Mouse (Mus musculus) lung, postnatal 0 days (tissue): ENCODE results near the gene Meiob. TPM values are rescaled to one million over a fixed set of nuclear protein-coding genes. Genes with fewer than 3 reads are reported as not detected.

Source experiments
- ATAC-seq: fragments of 200-750 bp; cut with Nextera tagmentation; 2 replicates; pipeline ENCODE4 v1.8.0; 2017; ENCODE audit warnings: moderate library complexity
- DNase-seq: peaks from one replicate; pipeline ENCODE4 v3.0.0-alpha.2; 2016; ENCODE audit warnings: low spot score
- H3K27ac ChIP-seq: fragments of 300-500 bp; sonication (generic); 2 replicates; pipeline ENCODE4 v1.5.1; 2014; ENCODE audit warnings: antibody characterized with exemption, mild to moderate bottlenecking, low read length, mixed read lengths
- H3K27me3 ChIP-seq: fragments of 300-500 bp; sonication (generic); replicated peaks from 2 replicates; pipeline ENCODE4 v1.6.1; 2014; ENCODE audit warnings: low read length, mixed read lengths; ENCODE audit not compliant: insufficient read depth
- H3K36me3 ChIP-seq: fragments of 300-500 bp; sonication (generic); 2 replicates; pipeline ENCODE4 v1.6.1; 2014; ENCODE audit warnings: low read length, mixed read lengths; ENCODE audit not compliant: insufficient read depth
- H3K4me1 ChIP-seq: fragments of 300-500 bp; sonication (generic); 2 replicates; pipeline ENCODE4 v1.6.1; 2014; ENCODE audit warnings: antibody characterized with exemption, low read depth, low read length, mixed read lengths; ENCODE audit not compliant: insufficient read depth
- H3K4me2 ChIP-seq: fragments of 300-500 bp; sonication (generic); replicated peaks from 2 replicates; pipeline ENCODE4 v1.6.1; 2014; ENCODE audit warnings: low read depth, mild to moderate bottlenecking, low read length, moderate library complexity, mixed read lengths
- H3K4me3 ChIP-seq: fragments of 300-500 bp; sonication (generic); 2 replicates; pipeline ENCODE4 v1.5.1; 2014; ENCODE audit warnings: low read depth, low read length
- H3K9ac ChIP-seq: fragments of 300-500 bp; sonication (generic); replicated peaks from 2 replicates; pipeline ENCODE4 v1.6.1; 2014; ENCODE audit warnings: low read depth, mild to moderate bottlenecking
- H3K9me3 ChIP-seq: fragments of 300-500 bp; sonication (generic); 2 replicates; pipeline ENCODE4 v1.6.1; 2016; ENCODE audit warnings: low read length, mixed read lengths
- CTCF ChIP-seq: IDR thresholded peaks from 2 replicates; pipeline ENCODE4 v1.5.1; 2016; ENCODE audit warnings: antibody characterized with exemption, mild to moderate bottlenecking
- EP300 ChIP-seq: IDR thresholded peaks from 2 replicates; pipeline ENCODE4 v1.6.1; 2016; ENCODE audit warnings: antibody characterized with exemption, mild to moderate bottlenecking, control low read depth
- WGBS: fragments of 180-500 bp; shearing (Covaris S2); extraction: QIAGEN DNeasy Blood & Tissue Kit; methylation state at CpG from one replicate; pipeline ENCODE4 v1.1.7; 2014; 5-methylcytosine and 5-hydroxymethylcytosine counted together
- polyA plus RNA-seq: library from polyadenylated mRNA; unstranded; fragments of >200 nt; fragmentation: Nextera tagmentation; extraction: Ambion mirVana; gene quantifications from 2 replicates; pipeline ENCODE4 v1.2.1, GENCODE M21; 2015

Meiob gene
- polyA plus RNA-seq, 1 experiment from 2014 or later = not detected

DNA sequence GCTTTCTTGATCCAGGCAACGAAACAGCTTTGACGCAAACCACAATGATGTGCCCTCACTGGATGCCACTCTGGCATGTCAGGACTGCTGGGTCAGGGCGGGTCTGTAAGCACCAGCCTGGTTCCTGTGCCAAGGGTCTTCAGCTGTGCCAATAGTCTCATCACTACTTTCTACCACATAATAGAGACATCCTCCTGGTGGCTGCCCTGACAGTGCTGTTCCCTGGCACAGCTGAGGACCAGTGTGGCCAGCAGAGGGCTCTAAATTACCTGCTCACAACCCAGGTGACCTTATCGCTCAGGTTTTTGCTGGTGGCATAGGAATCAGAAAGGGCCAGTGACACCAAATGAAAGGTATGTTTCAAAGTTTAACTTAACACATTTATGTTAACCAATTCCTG lies 37.0 kb downstream of the Meiob start:
- no peak for TF ChIP-seq EP300
- peak; percentile 69 for TF ChIP-seq CTCF
- Histone ChIP-seq H3K9me3 (no peaks in the 10 kb centered on the region), H3K27ac (no peak overlapping the region), H3K36me3 (no peaks in the 10 kb centered on the region), H3K4me2 (no peak overlapping the region), H3K4me1 (no peaks in the 10 kb centered on the region), H3K27me3 (no peaks in the 10 kb centered on the region), H3K9ac (no peak overlapping the region), H3K4me3 (no peak overlapping the region)
- WGBS = 46% methylated on average over 4 of the region's 4 CpGs
- no peak for ATAC-seq
- peak; percentile 39 for DNase-seq

DNA sequence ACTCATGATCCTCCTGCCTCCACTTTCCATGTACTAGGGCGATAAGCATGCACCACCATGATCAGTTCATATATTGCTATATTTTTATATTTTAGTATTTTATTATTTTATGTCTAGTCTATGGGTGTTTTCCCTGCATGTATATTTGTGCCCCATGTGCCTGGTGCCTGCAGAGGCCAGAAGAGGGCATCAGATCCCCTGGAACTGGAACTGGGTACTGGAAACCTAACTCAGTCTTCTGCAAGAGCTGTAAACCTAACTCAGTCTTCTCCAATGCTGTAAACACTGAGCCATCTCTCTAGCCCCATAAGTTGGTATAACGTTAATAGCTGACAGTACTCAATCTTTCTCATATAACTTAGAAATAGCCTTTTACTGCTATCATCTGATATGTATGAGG lies 38.5 kb downstream of the Meiob start:
- Histone ChIP-seq H3K9ac (no peak overlapping the region), H3K4me3 (no peak overlapping the region), H3K27ac (no peak overlapping the region), H3K36me3 (no peaks in the 10 kb centered on the region), H3K9me3 (no peaks in the 10 kb centered on the region), H3K4me1 (no peaks in the 10 kb centered on the region), H3K4me2 (no peak overlapping the region), H3K27me3 (no peaks in the 10 kb centered on the region)
- no peak for TF ChIP-seq EP300
- peak; percentile 44 for TF ChIP-seq CTCF
- ATAC-seq = no peak
- no peak for DNase-seq
- 58% methylated on average over 2 of the region's 2 CpGs for WGBS

DNA sequence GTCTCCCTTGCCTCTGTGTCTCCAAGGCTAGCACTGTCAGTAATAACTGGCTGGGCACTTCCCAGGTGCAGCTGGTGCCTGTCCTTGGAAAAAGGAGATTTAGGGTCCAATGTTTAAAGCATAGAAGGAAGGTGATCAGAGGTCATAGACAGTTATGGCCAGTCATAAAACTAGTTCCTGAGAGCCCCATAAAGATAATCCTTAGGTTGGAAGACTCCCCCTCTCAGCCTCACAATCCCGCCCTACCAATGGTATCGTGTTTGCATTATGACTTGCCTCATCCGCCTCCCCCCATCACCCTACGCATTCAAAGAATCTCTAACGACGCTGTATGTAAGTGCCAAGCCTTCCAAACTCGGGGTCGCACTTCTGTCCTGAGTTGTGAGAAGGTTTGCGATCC lies 40.4 kb downstream of the Meiob start:
- Histone ChIP-seq H3K9me3 (no peaks in the 10 kb centered on the region), H3K4me1 (0 out of 2 replicates have a peak, but pooled peaks cover 2% of the 10 kb centered on the region), H3K9ac (no peak overlapping the region), H3K4me2 (no peak overlapping the region), H3K4me3 (no peak overlapping the region), H3K27ac (no peak overlapping the region), H3K36me3 (no peaks in the 10 kb centered on the region), H3K27me3 (no peaks in the 10 kb centered on the region)
- TF ChIP-seq EP300 = no peak
- no peak for TF ChIP-seq CTCF
- WGBS = 44% methylated on average over 9 of the region's 9 CpGs
- DNase-seq = no peak
- no peak for ATAC-seq

DNA sequence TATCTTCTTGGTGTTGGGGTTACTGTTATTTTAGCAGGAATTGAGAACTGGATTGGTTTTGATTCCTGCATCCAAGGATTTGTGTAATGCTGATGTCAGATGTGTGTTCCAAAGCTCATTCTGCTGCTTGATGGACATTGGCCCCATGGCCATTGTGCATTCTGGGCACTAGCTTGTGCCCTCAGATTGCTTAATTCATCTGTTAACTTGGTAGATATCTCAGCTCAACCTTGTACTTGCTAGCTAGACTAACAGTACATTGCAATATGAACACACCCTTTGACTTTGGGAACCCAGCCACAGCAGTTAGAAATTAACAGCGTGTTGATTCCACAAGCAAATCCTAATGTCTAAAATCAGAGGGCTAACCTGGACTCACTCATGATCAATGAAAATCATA lies 43.3 kb downstream of the Meiob start:
- Histone ChIP-seq H3K27me3 (no peaks in the 10 kb centered on the region), H3K4me2 (no peak overlapping the region)

DNA sequence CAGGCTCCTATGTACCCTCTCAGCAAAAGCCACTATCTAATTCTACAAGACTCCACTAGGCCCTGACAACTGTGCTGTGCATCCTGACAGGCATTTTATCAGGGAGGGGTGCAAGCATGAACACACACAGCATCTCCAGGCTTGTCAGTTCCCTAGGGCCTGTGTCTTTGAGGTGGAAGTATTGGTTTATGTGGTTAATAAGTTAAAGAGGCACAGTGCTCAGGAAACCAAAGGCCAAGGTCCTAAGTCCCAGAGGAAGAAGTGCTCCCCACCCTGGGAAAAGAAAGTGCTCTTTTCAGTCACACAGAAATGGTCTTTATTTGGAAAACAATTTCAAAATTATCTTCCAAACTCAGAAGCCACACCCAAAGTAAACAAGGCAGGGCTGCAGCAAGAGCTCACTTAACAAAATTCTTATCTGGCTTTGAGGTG lies 44.5 kb downstream of the Meiob start:
- no peak overlapping the region for H3K9ac ChIP-seq
- TF ChIP-seq EP300 (no peak), CTCF (no peak)
- ATAC-seq (no peak), DNase-seq (no peak)
- 0 out of 2 replicates have a peak, but pooled peaks cover 5% of the 10 kb centered on the region for H3K36me3 ChIP-seq
- peaks cover 6% of the 10 kb centered on the region; the same call in 1 of the 2 replicates for H3K4me1 ChIP-seq
- H3K4me3 ChIP-seq = no peak overlapping the region
- H3K9me3 ChIP-seq = no peaks in the 10 kb centered on the region
- H3K27ac ChIP-seq = no peak overlapping the region
- no peaks in the 10 kb centered on the region for H3K27me3 ChIP-seq
- peak overlapping the region; percentile 84; the same call in 1 of the 2 replicates for H3K4me2 ChIP-seq

More for the DNA sequence above, 43.3 kb downstream of the Meiob start:
- no peaks in the 10 kb centered on the region for H3K9me3 ChIP-seq
- 92% methylated on average over 1 of the region's 1 CpGs for WGBS
- TF ChIP-seq CTCF (no peak), EP300 (no peak)
- ATAC-seq (no peak), DNase-seq (no peak)
- H3K27ac ChIP-seq = no peak overlapping the region
- no peak overlapping the region for H3K4me3 ChIP-seq
- H3K4me1 ChIP-seq = peaks cover 6% of the 10 kb centered on the region; the same call in 1 of the 2 replicates
- no peak overlapping the region for H3K9ac ChIP-seq
- no peaks in the 10 kb centered on the region for H3K36me3 ChIP-seq

DNA sequence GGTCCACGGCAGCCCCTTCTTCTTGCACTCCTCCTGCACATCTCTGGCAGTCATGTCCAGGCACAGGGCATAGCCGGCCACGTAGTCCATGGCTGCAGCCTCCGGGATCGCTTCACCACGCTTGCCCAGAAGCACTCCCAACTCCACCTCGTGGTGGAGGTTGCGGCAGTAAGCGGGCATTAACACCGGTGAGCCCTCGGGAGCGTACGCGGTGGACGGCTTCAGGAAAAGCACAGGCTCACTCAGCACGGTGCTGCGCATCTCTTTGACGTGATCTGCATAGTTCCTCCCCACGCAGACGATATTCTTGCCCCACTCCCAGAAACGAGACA lies 45.6 kb downstream of the Meiob start:
- TF ChIP-seq EP300 (no peak), CTCF (peak; percentile 76)
- H3K4me1 ChIP-seq = peaks cover 6% of the 10 kb centered on the region; the same call in 1 of the 2 replicates
- DNase-seq (no peak), ATAC-seq (peak; percentile 47)
- no peaks in the 10 kb centered on the region for H3K27me3 ChIP-seq
- H3K4me2 ChIP-seq = peak overlapping the region; percentile 84
- under 1% methylated on average over 21 of the region's 21 CpGs for WGBS
- H3K9ac ChIP-seq = peak overlapping the region; percentile 65
- 0 out of 2 replicates have a peak, but pooled peaks cover 7% of the 10 kb centered on the region for H3K36me3 ChIP-seq
- H3K27ac ChIP-seq = peak overlapping the region; percentile 89
- H3K9me3 ChIP-seq = no peaks in the 10 kb centered on the region
- H3K4me3 ChIP-seq = peak overlapping the region; percentile 74
